Mouse (Mus musculus): ENCODE data around the gene Tmem165. TPM values are rescaled to one million over a fixed set of nuclear protein-coding genes. Genes with fewer than 3 reads are reported as not detected.

Tmem165 gene
- polyA plus RNA-seq, 1 experiment, result 28.9 TPM

- no peaks in the 10 kb centered on the region for H3K27me3 ChIP-seq (ENCODE audit: control insufficient read depth, insufficient read depth, low read length)
- no peak overlapping the region for H3K4me3 ChIP-seq (ENCODE audit: control insufficient read depth, low read depth, low read length)
- TF ChIP-seq CTCF (IDR thresholded peaks at IDR 0.05; ENCODE audit: control insufficient read depth, insufficient read depth, insufficient replicate concordance, low read depth, low read length) (no peak), POLR2A (IDR thresholded peaks at IDR 0.05; ENCODE audit: control insufficient read depth, low read depth, low read length) (no peak)
- no peaks in the 10 kb centered on the region; the same call in none of the 2 replicates for H3K36me3 ChIP-seq (ENCODE audit: control insufficient read depth, insufficient read depth, low read length)
- H3K4me1 ChIP-seq (ENCODE audit: control insufficient read depth, insufficient read depth, low read length), result no peaks in the 10 kb centered on the region
- H3K27ac ChIP-seq (ENCODE audit: control insufficient read depth, insufficient read depth, low read depth, low read length), result no peak overlapping the region
Observed at GRCm38 (mm10) chr5:76199346-76199745, 15.7 kb downstream of the Tmem165 start.

DNA sequence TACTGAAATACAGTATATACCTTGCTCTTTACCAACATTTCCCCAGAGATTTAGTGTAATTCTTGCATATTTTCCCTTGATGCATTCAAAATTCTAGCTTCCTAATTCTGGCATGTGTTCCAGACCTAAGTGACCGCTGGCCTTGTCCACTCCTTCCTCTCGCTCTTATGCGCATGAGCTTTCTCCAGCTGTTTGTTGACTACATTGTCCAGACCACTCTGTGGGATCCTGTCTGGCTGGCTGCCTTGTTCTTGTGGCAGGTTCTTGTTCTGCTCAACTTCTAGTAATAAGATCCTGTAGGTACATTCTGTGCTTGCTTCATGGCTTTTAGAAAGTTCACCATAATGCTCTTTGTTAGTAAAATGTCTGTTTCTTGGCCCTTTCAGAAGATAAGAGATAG, 19.5 kb downstream of the Tmem165 start:
- Histone ChIP-seq H3K27ac (ENCODE audit: control insufficient read depth, insufficient read depth, low read depth, low read length) (no peak overlapping the region), H3K4me1 (ENCODE audit: control insufficient read depth, insufficient read depth, low read length) (no peaks in the 10 kb centered on the region), H3K36me3 (ENCODE audit: control insufficient read depth, insufficient read depth, low read length) (peaks cover 1% of the 10 kb centered on the region), H3K4me3 (ENCODE audit: control insufficient read depth, low read depth, low read length) (no peak overlapping the region), H3K27me3 (ENCODE audit: control insufficient read depth, insufficient read depth, low read length) (no peaks in the 10 kb centered on the region)
- TF ChIP-seq POLR2A (IDR thresholded peaks at IDR 0.05; ENCODE audit: control insufficient read depth, low read depth, low read length) (no peak), CTCF (IDR thresholded peaks at IDR 0.05; ENCODE audit: control insufficient read depth, insufficient read depth, insufficient replicate concordance, low read depth, low read length) (no peak)

GRCm38 (mm10) chr5:76205886-76206285, 22.2 kb downstream of the Tmem165 start:
- Histone ChIP-seq H3K4me1 (ENCODE audit: control insufficient read depth, insufficient read depth, low read length) (no peaks in the 10 kb centered on the region), H3K27ac (ENCODE audit: control insufficient read depth, insufficient read depth, low read depth, low read length) (no peak overlapping the region), H3K27me3 (ENCODE audit: control insufficient read depth, insufficient read depth, low read length) (no peaks in the 10 kb centered on the region), H3K4me3 (ENCODE audit: control insufficient read depth, low read depth, low read length) (no peak overlapping the region), H3K36me3 (ENCODE audit: control insufficient read depth, insufficient read depth, low read length) (peaks cover 1% of the 10 kb centered on the region)
- no peak for TF ChIP-seq CTCF (IDR thresholded peaks at IDR 0.05; ENCODE audit: control insufficient read depth, insufficient read depth, insufficient replicate concordance, low read depth, low read length)
- no peak for TF ChIP-seq POLR2A (IDR thresholded peaks at IDR 0.05; ENCODE audit: control insufficient read depth, low read depth, low read length)

GRCm38 (mm10) chr5:76208066-76208465, 24.4 kb downstream of the Tmem165 start:
- Histone ChIP-seq H3K27me3 (ENCODE audit: control insufficient read depth, insufficient read depth, low read length) (no peaks in the 10 kb centered on the region), H3K36me3 (ENCODE audit: control insufficient read depth, insufficient read depth, low read length) (peaks cover 1% of the 10 kb centered on the region; the same call in 1 of the 2 replicates), H3K4me3 (ENCODE audit: control insufficient read depth, low read depth, low read length) (no peak overlapping the region), H3K27ac (ENCODE audit: control insufficient read depth, insufficient read depth, low read depth, low read length) (no peak overlapping the region), H3K4me1 (ENCODE audit: control insufficient read depth, insufficient read depth, low read length) (no peaks in the 10 kb centered on the region)
- TF ChIP-seq POLR2A (IDR thresholded peaks at IDR 0.05; ENCODE audit: control insufficient read depth, low read depth, low read length) (no peak), CTCF (IDR thresholded peaks at IDR 0.05; ENCODE audit: control insufficient read depth, insufficient read depth, insufficient replicate concordance, low read depth, low read length) (no peak)

DNA sequence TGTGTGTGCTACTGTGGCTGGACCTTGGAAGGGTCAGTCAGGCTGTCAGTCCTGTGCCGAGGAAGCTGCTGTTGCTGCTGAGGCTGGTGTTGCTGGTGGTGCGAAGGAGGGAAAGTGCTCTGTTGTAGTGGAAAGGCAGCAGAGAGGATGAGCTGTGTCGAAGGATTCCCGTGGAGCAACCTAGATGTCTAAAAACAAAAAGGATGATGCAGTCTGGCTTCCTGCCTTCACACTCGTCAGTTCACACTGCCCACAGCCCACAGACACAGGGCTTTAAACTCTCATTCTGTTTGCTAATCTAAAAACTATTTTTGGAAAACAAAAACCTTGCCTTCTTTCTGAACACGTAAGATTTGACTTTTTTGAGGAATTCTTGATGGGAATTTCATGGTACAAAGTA, 33.0 kb downstream of the Tmem165 start:
- TF ChIP-seq POLR2A (IDR thresholded peaks at IDR 0.05; ENCODE audit: control insufficient read depth, low read depth, low read length) (no peak), CTCF (IDR thresholded peaks at IDR 0.05; ENCODE audit: control insufficient read depth, insufficient read depth, insufficient replicate concordance, low read depth, low read length) (no peak)
- Histone ChIP-seq H3K4me1 (ENCODE audit: control insufficient read depth, insufficient read depth, low read length) (no peaks in the 10 kb centered on the region), H3K27me3 (ENCODE audit: control insufficient read depth, insufficient read depth, low read length) (no peaks in the 10 kb centered on the region), H3K36me3 (ENCODE audit: control insufficient read depth, insufficient read depth, low read length) (no peaks in the 10 kb centered on the region), H3K4me3 (ENCODE audit: control insufficient read depth, low read depth, low read length) (no peak overlapping the region), H3K27ac (ENCODE audit: control insufficient read depth, insufficient read depth, low read depth, low read length) (no peak overlapping the region)

GRCm38 (mm10) chr5:76231171-76231855, 47.6 kb downstream of the Tmem165 start:
- Histone ChIP-seq H3K27ac (ENCODE audit: control insufficient read depth, insufficient read depth, low read depth, low read length) (no peak overlapping the region), H3K4me1 (ENCODE audit: control insufficient read depth, insufficient read depth, low read length) (no peaks in the 10 kb centered on the region), H3K4me3 (ENCODE audit: control insufficient read depth, low read depth, low read length) (no peak overlapping the region), H3K36me3 (ENCODE audit: control insufficient read depth, insufficient read depth, low read length) (peaks cover 8% of the 10 kb centered on the region), H3K27me3 (ENCODE audit: control insufficient read depth, insufficient read depth, low read length) (no peaks in the 10 kb centered on the region)
- no peak for TF ChIP-seq POLR2A (IDR thresholded peaks at IDR 0.05; ENCODE audit: control insufficient read depth, low read depth, low read length)
- TF ChIP-seq CTCF (IDR thresholded peaks at IDR 0.05; ENCODE audit: control insufficient read depth, insufficient read depth, insufficient replicate concordance, low read depth, low read length), result no peak

- Histone ChIP-seq H3K4me3 (ENCODE audit: control insufficient read depth, low read depth, low read length) (no peak overlapping the region), H3K4me1 (ENCODE audit: control insufficient read depth, insufficient read depth, low read length) (no peaks in the 10 kb centered on the region), H3K36me3 (ENCODE audit: control insufficient read depth, insufficient read depth, low read length) (peaks cover 3% of the 10 kb centered on the region), H3K27me3 (ENCODE audit: control insufficient read depth, insufficient read depth, low read length) (no peaks in the 10 kb centered on the region), H3K27ac (ENCODE audit: control insufficient read depth, insufficient read depth, low read depth, low read length) (no peak overlapping the region)
- no peak for TF ChIP-seq CTCF (IDR thresholded peaks at IDR 0.05; ENCODE audit: control insufficient read depth, insufficient read depth, insufficient replicate concordance, low read depth, low read length)
- TF ChIP-seq POLR2A (IDR thresholded peaks at IDR 0.05; ENCODE audit: control insufficient read depth, low read depth, low read length), result no peak
Observed at GRCm38 (mm10) chr5:76243274-76243673, 59.6 kb downstream of the Tmem165 start.

Measured in testis, adult 2 months (tissue).